Mouse (Mus musculus): Measurements from ENCODE around the gene Slc22a14.
"Not testable (repeated sequence)": the region's sequence is repeated elsewhere in the genome, so short reads cannot be mapped to it uniquely, and the experiment has no call there.

Slc22a14 gene

GRCm38 (mm10) chr9:119365284-119365683, at the start of gene Slc22a14:
TSS of gene Slc22a14 (minus strand) at chr9:119365553.
- in situ Hi-C loops (cut with MboI) = no loop called here

GRCm38 (mm10) chr9:119409864-119410263, 44.5 kb upstream of the Slc22a14 start:
- in situ Hi-C loops (cut with MboI) = no loop called here

GRCm38 (mm10) chr9:119408898-119409664, 43.7 kb upstream of the Slc22a14 start:
- in situ Hi-C loops (cut with MboI) = no loop called here

GRCm38 (mm10) chr9:119407884-119408283, 42.5 kb upstream of the Slc22a14 start:
- in situ Hi-C loops (cut with MboI) = no loop called here

DNA sequence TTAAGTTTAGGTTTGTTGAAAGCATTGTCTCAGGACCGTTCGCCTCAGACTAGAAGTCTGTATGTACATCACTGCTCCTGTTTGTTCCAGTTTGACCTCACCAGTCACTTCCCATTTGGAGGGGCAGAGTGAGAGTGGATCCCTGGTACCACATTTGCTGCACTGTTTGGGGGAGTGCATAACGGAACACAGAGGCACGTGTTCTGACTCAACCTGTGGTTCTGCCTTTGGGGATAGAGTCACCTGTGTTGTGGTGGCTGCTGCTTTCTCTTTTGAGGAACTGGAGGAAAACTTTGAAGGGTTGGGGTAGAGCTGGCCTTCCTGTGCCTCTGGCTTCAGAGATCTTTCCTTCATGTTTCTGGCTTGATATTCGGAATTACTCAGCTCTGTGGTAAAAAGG, 38.7 kb upstream of the Slc22a14 start:
- in situ Hi-C loops (cut with MboI) = no loop called here

DNA sequence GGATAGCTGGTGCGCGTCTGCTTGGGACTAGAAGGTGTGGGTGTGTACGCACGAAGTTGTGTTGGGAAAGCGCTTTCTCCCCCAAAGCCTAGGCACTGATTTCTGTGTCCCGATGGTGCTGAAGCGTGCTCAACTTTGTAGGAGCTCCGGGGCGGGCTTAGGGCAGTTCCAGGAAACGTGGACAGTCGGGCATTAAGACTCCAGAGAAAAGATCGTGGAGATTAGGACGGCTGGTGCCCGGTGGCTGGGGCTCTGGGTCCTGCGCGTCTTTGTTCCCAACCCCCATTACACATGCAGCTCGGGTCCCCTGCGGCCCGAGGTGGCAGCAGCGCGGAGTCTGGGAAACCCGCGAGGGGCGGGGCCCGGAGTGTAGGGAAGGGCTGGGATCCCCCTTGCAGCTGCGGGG, 37.9 kb upstream of the Slc22a14 start:
- in situ Hi-C loops (cut with MboI) = no loop called here

GRCm38 (mm10) chr9:119402253-119403235, 37.2 kb upstream of the Slc22a14 start:
- in situ Hi-C loops (cut with MboI) = no loop called here

GRCm38 (mm10) chr9:119401801-119402214, 36.5 kb upstream of the Slc22a14 start, which contains the start of gene Acvr2b:
TSS of gene Acvr2b (plus strand) at chr9:119402118.
- in situ Hi-C loops (cut with MboI) = no loop called here

GRCm38 (mm10) chr9:119401351-119401750, 36.0 kb upstream of the Slc22a14 start:
- in situ Hi-C loops (cut with MboI) = no loop called here

GRCm38 (mm10) chr9:119394808-119395207, 29.5 kb upstream of the Slc22a14 start:
- in situ Hi-C loops (cut with MboI) = no loop called here

DNA sequence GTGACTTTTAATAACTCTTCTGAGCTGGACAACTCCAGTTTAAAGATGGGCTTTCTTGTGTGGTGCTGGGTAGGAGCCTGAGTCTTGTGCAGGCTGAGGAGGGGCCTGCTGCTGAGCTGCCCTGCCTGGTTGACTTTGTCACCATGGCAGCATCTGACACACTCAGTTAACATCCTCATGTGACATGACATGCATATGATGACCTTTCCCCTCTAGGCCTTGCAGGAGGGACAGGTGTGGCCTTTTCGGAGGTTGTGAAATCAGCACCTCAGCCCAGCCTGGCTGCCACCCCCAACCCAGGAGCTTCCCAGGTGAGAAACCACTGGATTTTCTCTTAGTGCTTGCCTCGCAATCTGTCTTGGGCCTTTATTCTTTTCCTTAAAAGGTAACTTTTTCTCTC, 24.9 kb upstream of the Slc22a14 start:
- in situ Hi-C loops (cut with MboI) = no loop called here

DNA sequence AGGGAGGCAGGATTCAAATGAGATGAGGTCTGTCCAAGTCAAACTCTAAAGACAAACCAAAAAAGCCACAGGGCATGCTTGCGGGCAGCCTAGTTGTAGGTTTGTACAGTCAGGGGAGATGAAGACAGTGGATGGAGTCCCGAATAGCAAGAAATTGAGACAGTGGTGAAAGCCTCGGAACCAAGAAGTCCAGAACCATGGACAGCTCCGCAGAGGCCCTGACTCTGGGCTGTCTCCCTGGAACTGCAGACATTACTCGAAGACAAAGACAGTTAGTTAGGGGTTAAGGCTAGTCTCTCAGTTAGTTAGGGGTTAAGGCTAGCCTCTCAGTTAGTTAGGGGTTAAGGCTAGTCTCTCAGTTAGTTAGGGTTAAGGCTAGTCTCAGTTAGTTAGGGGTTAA, 23.6 kb upstream of the Slc22a14 start:
- in situ Hi-C loops (cut with MboI) = no loop called here

- in situ Hi-C loops (cut with MboI) = no loop called here
These were observed 17.2 kb upstream of the Slc22a14 start for GRCm38 (mm10) chr9:119382603-119383002.

DNA sequence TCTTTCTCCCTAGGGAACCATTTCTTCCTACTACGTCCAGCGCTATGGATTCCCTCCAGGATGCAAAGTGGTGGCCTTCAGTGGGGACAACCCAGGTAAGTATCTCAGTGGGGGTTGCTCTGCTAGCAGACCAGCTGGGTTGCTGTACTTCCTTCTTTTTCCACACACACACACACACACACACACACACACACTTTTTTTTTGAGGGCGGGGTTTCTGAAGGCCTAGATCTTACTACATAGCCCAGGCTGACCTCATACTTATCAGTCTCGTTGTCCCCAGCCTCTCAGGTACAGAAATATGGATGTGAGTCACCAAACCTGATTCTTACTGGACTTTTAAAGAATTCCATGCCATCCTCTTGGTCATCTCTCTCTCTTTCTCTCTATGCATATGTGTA, 12.9 kb upstream of the Slc22a14 start:
- in situ Hi-C loops (cut with MboI) = no loop called here

DNA sequence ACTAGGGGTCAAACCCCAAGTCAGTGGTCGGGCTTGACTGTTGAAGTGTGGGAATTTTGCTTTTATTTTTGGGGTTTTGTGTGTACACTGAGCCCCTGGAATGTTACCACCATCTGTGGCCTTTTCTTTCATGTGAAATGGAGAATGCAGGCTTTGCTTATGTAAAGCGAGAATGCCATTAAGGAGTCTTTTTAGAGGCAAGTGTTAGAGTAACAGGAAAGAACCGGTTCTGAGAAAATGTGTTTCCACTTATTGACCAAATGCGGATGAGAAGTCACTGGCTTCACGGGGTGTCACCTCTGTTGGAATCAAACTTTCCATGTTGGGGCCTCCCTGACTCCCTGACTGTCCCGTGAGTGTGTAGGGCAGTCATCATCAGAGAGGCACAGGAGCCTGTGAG, 10.2 kb upstream of the Slc22a14 start:
- in situ Hi-C loops (cut with MboI) = no loop called here

DNA sequence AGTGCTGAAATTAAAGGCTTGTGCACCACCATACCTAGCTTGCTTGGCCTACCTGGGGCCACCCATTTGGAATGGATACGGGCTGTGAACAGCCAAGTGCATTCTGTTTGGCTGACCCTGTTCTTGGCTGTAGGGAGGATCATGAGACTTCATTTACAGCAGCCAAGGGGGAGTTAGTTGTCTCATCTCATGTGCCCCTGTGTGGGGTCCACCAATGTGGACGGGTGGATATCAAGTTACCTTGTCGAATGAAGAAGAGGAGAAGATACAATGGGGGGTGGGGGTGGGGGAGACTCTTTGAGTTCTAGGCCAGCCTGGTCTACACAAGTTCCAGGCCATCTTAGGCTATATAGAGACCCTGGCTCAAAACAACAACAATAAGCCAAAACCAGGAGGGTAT, 9.7 kb upstream of the Slc22a14 start:
- in situ Hi-C loops (cut with MboI) = no loop called here

- in situ Hi-C loops (cut with MboI) = no loop called here
These were observed 5.9 kb upstream of the Slc22a14 start for GRCm38 (mm10) chr9:119371251-119371650.

DNA sequence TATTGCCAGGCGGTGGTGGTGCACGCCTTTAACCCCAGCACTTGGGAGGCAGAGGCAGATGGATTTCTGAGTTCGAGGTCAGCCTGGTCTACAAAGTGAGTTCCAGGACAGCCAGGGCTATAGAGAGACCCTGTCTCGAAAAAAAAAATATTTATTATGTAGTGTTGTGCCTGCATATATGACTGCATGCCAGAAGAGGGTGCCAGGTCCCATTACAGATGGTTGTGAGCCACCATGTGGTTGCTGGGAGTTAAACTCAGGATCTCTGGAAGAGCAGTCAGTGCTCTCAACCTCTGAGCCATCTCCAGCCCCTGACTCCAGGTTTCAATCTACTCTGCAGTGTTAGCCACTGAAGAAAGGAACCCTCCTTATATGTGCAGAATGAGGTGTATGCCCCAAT, 5.4 kb upstream of the Slc22a14 start:
- in situ Hi-C loops (cut with MboI) = not testable (repeated sequence)

GRCm38 (mm10) chr9:119368367-119368766, 3.0 kb upstream of the Slc22a14 start:
- in situ Hi-C loops (cut with MboI) = no loop called here

DNA sequence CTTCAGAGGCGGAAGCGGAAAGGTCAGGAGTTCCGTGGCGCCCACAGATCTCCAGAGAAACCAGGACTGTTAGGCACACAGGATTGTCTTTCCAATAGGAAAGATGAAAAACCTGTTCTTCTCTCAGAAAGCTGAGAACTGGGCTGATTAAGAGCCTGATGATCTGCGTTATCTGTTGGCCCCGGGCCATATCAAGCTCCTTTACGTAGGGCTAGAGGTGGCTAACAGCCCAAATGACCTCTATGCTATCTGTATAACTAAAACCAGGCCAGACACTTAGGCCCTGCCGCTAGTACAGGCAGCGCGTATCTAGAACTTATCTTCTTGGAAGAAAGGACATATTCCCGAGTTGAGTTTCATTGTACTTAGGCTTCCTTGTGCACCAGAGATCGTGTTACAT, 2.1 kb downstream of the Slc22a14 start:
- in situ Hi-C loops (cut with MboI) = no loop called here

GRCm38 (mm10) chr9:119361416-119361815, 3.9 kb downstream of the Slc22a14 start:
- in situ Hi-C loops (cut with MboI) = no loop called here

DNA sequence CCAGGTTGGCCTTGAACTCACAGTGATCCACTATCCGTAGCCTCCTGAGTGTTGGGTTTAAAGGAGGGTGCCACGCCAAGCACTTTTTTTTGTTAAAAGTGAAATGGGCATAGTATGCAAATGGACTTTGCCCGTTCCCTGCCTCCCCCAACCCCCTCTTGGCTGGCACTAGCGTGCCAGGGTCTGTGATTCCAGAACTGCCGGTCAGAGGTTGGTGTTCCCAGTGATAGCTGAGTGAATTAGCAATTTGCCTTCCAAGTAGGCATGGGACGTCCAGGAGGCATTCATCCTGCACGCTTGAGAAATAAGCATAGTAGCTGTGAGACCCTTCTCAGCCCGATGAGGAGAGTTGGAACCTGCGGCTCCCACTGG, 7.3 kb downstream of the Slc22a14 start:
- in situ Hi-C loops (cut with MboI) = no loop called here

All from mature B cell (primary cell).